Mouse (Mus musculus): ENCODE results near the gene Npnt.

DNA sequence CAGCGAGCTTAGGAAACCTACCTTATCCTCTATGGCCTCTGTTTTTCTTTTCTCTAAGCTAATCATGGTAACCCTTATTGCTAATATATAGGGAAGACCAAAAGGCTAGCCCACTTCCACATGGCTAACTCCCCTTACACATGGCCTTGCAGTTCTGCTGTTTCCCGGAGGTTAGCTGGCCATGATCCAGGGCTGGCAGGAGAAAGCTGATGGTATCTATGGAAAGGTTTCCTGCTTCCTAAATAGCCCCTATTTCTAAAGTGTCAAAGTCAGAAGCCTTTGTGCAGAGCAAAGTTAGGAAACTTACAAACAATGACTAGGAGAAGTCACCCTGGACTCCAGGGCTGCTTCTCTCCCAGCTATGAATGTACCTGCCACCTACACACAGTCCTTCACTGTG, 81.3 kb downstream of the Npnt start:
- TF ChIP-seq CTCF (IDR thresholded peaks at IDR 0.05; ENCODE audit: low read depth) (no peak), EP300 (IDR thresholded peaks at IDR 0.05; ENCODE audit: low read depth) (no peak)

Measured in heart, postnatal 0 days (tissue).